Mouse (Mus musculus) layer of hippocampus, postnatal 36 days (tissue): ENCODE data around the gene Ltbp2. TPM values are rescaled to one million over a fixed set of nuclear protein-coding genes. Genes with fewer than 3 reads are reported as not detected.

Source experiments
- DNase-seq, 2 experiments: peaks; one replicate each; pipeline ENCODE4 v3.0.0; 2022
- total RNA-seq, 2 experiments: library from RNA; stranded (reverse); gene quantifications; 2 replicates each; pipeline ENCODE4 v1.2.3; 2021

Gene Ltbp2
- total RNA-seq, 2 experiments from 2014 or later = 0.40 to 0.55 TPM

GRCm38 (mm10) chr12:84756016-84756415 lies 120.3 kb downstream of the Ltbp2 start:
- no peak for DNase-seq

GRCm38 (mm10) chr12:84755008-84755695 lies 121.2 kb downstream of the Ltbp2 start:
- DNase-seq = peak; percentile 45 to 61

- peak; percentile 32 to 40 for DNase-seq
Measured at GRCm38 (mm10) chr12:84752131-84752977, 124.0 kb downstream of the Ltbp2 start.

DNA sequence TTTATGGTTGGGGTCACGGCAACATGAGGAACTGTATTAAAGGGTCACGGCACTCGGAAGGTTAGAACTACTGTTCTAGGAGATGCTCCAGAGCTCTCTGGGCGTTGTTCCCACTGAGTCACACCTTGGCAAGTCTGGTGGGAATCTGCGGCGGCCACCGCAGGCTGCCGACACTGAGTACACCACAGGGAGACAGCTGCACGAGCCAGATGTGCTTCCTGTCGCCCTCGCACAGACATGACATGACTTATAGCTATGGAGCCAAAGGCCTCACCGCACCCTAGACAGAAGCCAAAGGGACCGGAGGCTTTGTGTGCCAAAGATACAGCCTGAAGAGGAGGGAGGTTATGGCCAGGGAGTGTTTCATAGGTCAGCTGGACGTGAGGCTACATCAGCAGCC lies 125.7 kb downstream of the Ltbp2 start:
- DNase-seq = no peak

DNA sequence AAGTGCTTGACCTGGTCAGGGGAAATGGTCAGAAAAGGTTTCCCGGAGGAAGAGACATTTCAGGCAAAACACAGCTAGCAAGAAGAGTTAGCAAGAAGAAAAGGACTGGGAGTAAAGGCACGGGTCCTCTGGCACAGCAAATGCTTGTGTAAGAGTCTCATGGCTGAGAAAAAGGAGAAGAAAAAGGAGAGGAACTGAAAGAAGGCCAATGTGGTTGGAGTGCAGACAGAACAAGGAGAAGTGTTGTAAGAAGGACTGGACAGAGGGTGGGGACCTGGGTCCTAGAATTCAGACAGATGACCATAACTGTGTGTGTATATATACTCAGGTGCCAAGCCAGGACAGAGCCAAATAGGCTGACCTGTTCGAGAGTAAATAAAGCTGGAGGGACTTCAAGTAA lies 128.2 kb downstream of the Ltbp2 start:
- no peak for DNase-seq

GRCm38 (mm10) chr12:84745700-84746099 lies 130.6 kb downstream of the Ltbp2 start:
- DNase-seq = no peak

DNA sequence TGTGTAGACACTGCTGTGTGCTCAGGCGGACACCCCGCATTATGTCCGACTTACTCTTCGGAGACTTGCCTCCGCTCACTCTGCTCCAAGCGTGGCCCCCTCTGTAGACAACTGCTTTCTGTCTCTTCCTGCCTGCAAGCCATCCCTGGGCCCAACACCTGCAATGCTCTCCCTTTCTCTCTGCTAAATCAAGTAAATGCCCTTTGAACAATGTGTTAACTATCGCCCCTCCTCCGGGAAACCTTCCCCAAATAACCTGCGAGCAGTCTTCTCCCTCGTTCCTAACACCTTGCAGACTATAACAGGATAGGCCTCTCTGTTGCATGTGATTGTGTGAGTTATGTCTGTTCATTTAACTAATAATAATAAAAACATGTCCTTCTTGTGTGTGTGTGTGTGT lies 132.8 kb downstream of the Ltbp2 start:
- DNase-seq = no peak

GRCm38 (mm10) chr12:84733366-84733765 lies 143.0 kb downstream of the Ltbp2 start:
- DNase-seq = no peak

Other genes starting within 250 kb of the Ltbp2 start
- not detected for gene Vrtn, start 235.5 kb downstream of the Ltbp2 start, total RNA-seq
- 1 to 10 TPM; 6.4 to 8.6 TPM for gene Syndig1l, start 177.7 kb downstream of the Ltbp2 start, total RNA-seq
- 10 to 100 TPM; 27.4 to 28.6 TPM for gene Npc2, start 103.4 kb downstream of the Ltbp2 start, total RNA-seq
- gene Isca2, start 103.3 kb downstream of the Ltbp2 start, total RNA-seq = 10 to 100 TPM; 54.7 to 58.6 TPM
- gene Fcf1, start 94.4 kb upstream of the Ltbp2 start, total RNA-seq = 10 to 100 TPM; 34.9 to 37.3 TPM
- 100 to 1,000 TPM; 104 to 110 TPM for gene Arel1, start 94.4 kb upstream of the Ltbp2 start, total RNA-seq
- gene Ylpm1, start 119.8 kb upstream of the Ltbp2 start, total RNA-seq = 100 to 1,000 TPM; 122 to 143 TPM
- gene Prox2, start 234.2 kb upstream of the Ltbp2 start, total RNA-seq = 1 to 10 TPM; 1.7 to 2.0 TPM
- 100 to 1,000 TPM; 145 to 152 TPM for gene Dlst, start 234.3 kb upstream of the Ltbp2 start, total RNA-seq